Mouse (Mus musculus): Measurements from ENCODE around the gene Slit1. TPM values are rescaled to one million over a fixed set of nuclear protein-coding genes. Genes with fewer than 3 reads are reported as not detected.

Slit1 gene
- polyA plus RNA-seq, 1 experiment from 2014 or later: 3.4 TPM

- no peak overlapping the region for H3K4me3 ChIP-seq (ENCODE audit: inconsistent target)
- no peaks in the 10 kb centered on the region for H3K79me2 ChIP-seq (ENCODE audit: inconsistent target)
- H3K27ac ChIP-seq: no peak overlapping the region
- WGBS (ENCODE audit: missing documents): 90% methylated on average over 14 of the region's 14 CpGs
- H3K36me3 ChIP-seq (ENCODE audit: inconsistent target): peaks cover 15% of the 10 kb centered on the region; the same call in 1 of the 2 replicates
Measured at GRCm38 (mm10) chr19:41747436-41747835, 4.0 kb upstream of the Slit1 start.

GRCm38 (mm10) chr19:41745941-41746557 lies 2.6 kb upstream of the Slit1 start:
- no peak overlapping the region for H3K27ac ChIP-seq
- WGBS (ENCODE audit: missing documents): 76% methylated on average over 15 of the region's 15 CpGs

GRCm38 (mm10) chr19:41738896-41739295 lies 4.6 kb downstream of the Slit1 start:
- WGBS (ENCODE audit: missing documents): 43% methylated on average over 4 of the region's 4 CpGs
- Histone ChIP-seq H3K79me2 (ENCODE audit: inconsistent target) (no peaks in the 10 kb centered on the region), H3K36me3 (ENCODE audit: inconsistent target) (peaks cover 5% of the 10 kb centered on the region; the same call in 1 of the 2 replicates), H3K4me3 (ENCODE audit: inconsistent target) (no peak overlapping the region), H3K27ac (no peak overlapping the region)

More at GRCm38 (mm10) chr19:41745941-41746557, 2.6 kb upstream of the Slit1 start:
- H3K36me3 ChIP-seq (ENCODE audit: inconsistent target): peaks cover 15% of the 10 kb centered on the region; the same call in 1 of the 2 replicates
- H3K79me2 ChIP-seq (ENCODE audit: inconsistent target): no peaks in the 10 kb centered on the region
- no peak overlapping the region for H3K4me3 ChIP-seq (ENCODE audit: inconsistent target)

- Histone ChIP-seq H3K79me2 (ENCODE audit: inconsistent target) (no peaks in the 10 kb centered on the region), H3K36me3 (ENCODE audit: inconsistent target) (peaks cover 5% of the 10 kb centered on the region; the same call in 1 of the 2 replicates), H3K4me3 (ENCODE audit: inconsistent target) (no peak overlapping the region), H3K27ac (no peak overlapping the region)
- WGBS (ENCODE audit: missing documents): 36% methylated on average over 10 of the region's 14 CpGs
Measured at GRCm38 (mm10) chr19:41738429-41738805, 5.0 kb downstream of the Slit1 start.

GRCm38 (mm10) chr19:41737657-41738428 lies 5.6 kb downstream of the Slit1 start:
- H3K79me2 ChIP-seq (ENCODE audit: inconsistent target): no peaks in the 10 kb centered on the region
- whole genome bisulfite sequencing (ENCODE audit: missing documents): 13% methylated on average over 14 of the region's 18 CpGs
- no peak overlapping the region for H3K4me3 ChIP-seq (ENCODE audit: inconsistent target)
- H3K36me3 ChIP-seq (ENCODE audit: inconsistent target): peaks cover 5% of the 10 kb centered on the region; the same call in 1 of the 2 replicates
- no peak overlapping the region for H3K27ac ChIP-seq

GRCm38 (mm10) chr19:41734685-41735084 lies 8.8 kb downstream of the Slit1 start:
- Histone ChIP-seq H3K4me3 (ENCODE audit: inconsistent target) (no peak overlapping the region), H3K27ac (no peak overlapping the region), H3K79me2 (ENCODE audit: inconsistent target) (no peaks in the 10 kb centered on the region), H3K36me3 (ENCODE audit: inconsistent target) (peaks cover 1% of the 10 kb centered on the region; the same call in 1 of the 2 replicates)
- WGBS (ENCODE audit: missing documents): 55% methylated on average over 10 of the region's 10 CpGs

GRCm38 (mm10) chr19:41725491-41725890 lies 18.0 kb downstream of the Slit1 start:
- Histone ChIP-seq H3K79me2 (ENCODE audit: inconsistent target) (no peaks in the 10 kb centered on the region), H3K27ac (no peak overlapping the region), H3K4me3 (ENCODE audit: inconsistent target) (no peak overlapping the region), H3K36me3 (ENCODE audit: inconsistent target) (peaks cover 6% of the 10 kb centered on the region; the same call in 1 of the 2 replicates)
- 92% methylated on average over 2 of the region's 2 CpGs for WGBS (ENCODE audit: missing documents)

- Histone ChIP-seq H3K27ac (no peak overlapping the region), H3K79me2 (ENCODE audit: inconsistent target) (no peaks in the 10 kb centered on the region), H3K36me3 (ENCODE audit: inconsistent target) (peaks cover 6% of the 10 kb centered on the region; the same call in 1 of the 2 replicates), H3K4me3 (ENCODE audit: inconsistent target) (no peak overlapping the region)
- WGBS (ENCODE audit: missing documents): 51% methylated on average over 9 of the region's 9 CpGs
Measured at GRCm38 (mm10) chr19:41724831-41725470, 18.5 kb downstream of the Slit1 start.

- Histone ChIP-seq H3K27ac (no peak overlapping the region), H3K4me3 (ENCODE audit: inconsistent target) (no peak overlapping the region), H3K36me3 (ENCODE audit: inconsistent target) (peaks cover 3% of the 10 kb centered on the region; the same call in 1 of the 2 replicates), H3K79me2 (ENCODE audit: inconsistent target) (no peaks in the 10 kb centered on the region)
- WGBS (ENCODE audit: missing documents): 73% methylated on average over 2 of the region's 2 CpGs
Measured at GRCm38 (mm10) chr19:41723337-41723736, 20.1 kb downstream of the Slit1 start.

- Histone ChIP-seq H3K79me2 (ENCODE audit: inconsistent target) (no peaks in the 10 kb centered on the region), H3K27ac (no peak overlapping the region), H3K4me3 (ENCODE audit: inconsistent target) (no peak overlapping the region), H3K36me3 (ENCODE audit: inconsistent target) (no peaks in the 10 kb centered on the region)
- WGBS (ENCODE audit: missing documents): 81% methylated on average over 8 of the region's 8 CpGs
Measured at GRCm38 (mm10) chr19:41719436-41719835, 24.0 kb downstream of the Slit1 start.

- WGBS (ENCODE audit: missing documents): 56% methylated on average over 19 of the region's 19 CpGs
- H3K36me3 ChIP-seq (ENCODE audit: inconsistent target): no peaks in the 10 kb centered on the region
Measured at GRCm38 (mm10) chr19:41716233-41717218, 26.9 kb downstream of the Slit1 start.

GRCm38 (mm10) chr19:41714431-41714917 lies 29.0 kb downstream of the Slit1 start:
- WGBS (ENCODE audit: missing documents): 86% methylated on average over 9 of the region's 9 CpGs

More at GRCm38 (mm10) chr19:41716233-41717218, 26.9 kb downstream of the Slit1 start:
- Histone ChIP-seq H3K4me3 (ENCODE audit: inconsistent target) (no peak overlapping the region), H3K79me2 (ENCODE audit: inconsistent target) (no peaks in the 10 kb centered on the region), H3K27ac (no peak overlapping the region)

GRCm38 (mm10) chr19:41712829-41713228 lies 30.6 kb downstream of the Slit1 start:
- WGBS (ENCODE audit: missing documents): 96% methylated on average over 8 of the region's 8 CpGs
- Histone ChIP-seq H3K4me3 (ENCODE audit: inconsistent target) (no peak overlapping the region), H3K79me2 (ENCODE audit: inconsistent target) (no peaks in the 10 kb centered on the region), H3K27ac (no peak overlapping the region), H3K36me3 (ENCODE audit: inconsistent target) (no peaks in the 10 kb centered on the region)

More at GRCm38 (mm10) chr19:41714431-41714917, 29.0 kb downstream of the Slit1 start:
- Histone ChIP-seq H3K79me2 (ENCODE audit: inconsistent target) (no peaks in the 10 kb centered on the region), H3K27ac (no peak overlapping the region), H3K4me3 (ENCODE audit: inconsistent target) (no peak overlapping the region), H3K36me3 (ENCODE audit: inconsistent target) (no peaks in the 10 kb centered on the region)

Measured in macrophage (primary cell).